Mouse (Mus musculus) layer of hippocampus, adult 2 months (tissue): ENCODE data around the gene Prokr2. TPM values are rescaled to one million over a fixed set of nuclear protein-coding genes. Genes with fewer than 3 reads are reported as not detected.
"Not testable (repeated sequence)": the region's sequence is repeated elsewhere in the genome, so short reads cannot be mapped to it uniquely, and the experiment has no call there.

Experiments
- DNase-seq, 2 experiments: peaks; one replicate each; pipeline ENCODE4 v3.0.0; 2022; ENCODE audit warnings: low spot score in 2 of 2
- H3K27ac ChIP-seq: fragments of 200-600 bp; 2 replicates; pipeline ENCODE4 v1.8.1; 2022
- H3K4me3 ChIP-seq: fragments of 200-600 bp; 2 replicates; pipeline ENCODE4 v1.8.1; 2022; ENCODE audit warnings: mild to moderate bottlenecking
- CTCF ChIP-seq: fragments of 200-600 bp; conservative IDR thresholded peaks from 2 replicates; pipeline ENCODE4 v1.8.1; 2022; ENCODE audit warnings: antibody characterized with exemption, mild to moderate bottlenecking, moderate library complexity
- total RNA-seq, 2 experiments: library from RNA; stranded (reverse); gene quantifications; 2 replicates each; pipeline ENCODE4 v1.2.3; 2021

Prokr2 gene
- total RNA-seq, 2 experiments from 2014 or later, result 1.9 to 2.9 TPM

DNA sequence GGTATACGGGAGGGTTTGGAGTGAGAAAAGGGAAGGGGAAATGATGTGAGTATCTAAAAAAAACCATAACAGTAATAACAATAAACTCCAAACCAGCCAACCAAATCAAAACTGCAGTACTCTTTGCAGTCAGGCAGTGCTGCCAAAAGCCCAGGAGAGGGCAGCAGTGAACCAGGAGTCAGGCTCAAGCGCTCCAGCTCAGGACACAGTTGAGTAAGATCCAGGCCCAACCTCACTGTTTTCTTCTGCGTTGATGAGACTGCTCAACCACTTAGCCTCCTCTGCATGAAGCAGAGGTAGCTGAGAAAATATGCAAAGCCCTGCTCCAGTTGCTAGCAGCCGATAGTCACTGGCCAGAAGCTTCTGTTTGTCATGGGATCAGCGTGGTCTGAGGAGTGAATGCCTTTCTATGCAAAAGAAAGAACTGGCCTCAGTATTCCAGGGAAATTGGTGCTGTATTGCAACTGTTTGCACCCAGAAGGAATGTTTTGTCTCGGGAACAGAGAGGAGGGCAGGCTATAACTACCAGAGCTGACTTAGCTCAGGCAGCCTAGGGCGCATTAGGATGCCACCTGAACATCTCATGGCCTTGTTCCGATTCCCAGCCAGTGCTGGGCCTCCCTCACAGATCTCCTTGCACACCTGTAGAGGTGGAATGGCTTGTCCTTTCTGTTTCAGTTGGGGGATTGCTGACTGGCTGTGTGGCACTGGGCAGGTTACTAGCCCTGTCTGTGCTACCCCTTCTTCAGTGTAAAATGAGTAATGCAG lies 69.0 kb downstream of the Prokr2 start:
- peak; percentile 77 to 80 for DNase-seq
- TF ChIP-seq CTCF, result peak; percentile 97
- no peak overlapping the region for H3K4me3 ChIP-seq
- peak overlapping the region; percentile 53; the same call in 1 of the 2 replicates for H3K27ac ChIP-seq

DNA sequence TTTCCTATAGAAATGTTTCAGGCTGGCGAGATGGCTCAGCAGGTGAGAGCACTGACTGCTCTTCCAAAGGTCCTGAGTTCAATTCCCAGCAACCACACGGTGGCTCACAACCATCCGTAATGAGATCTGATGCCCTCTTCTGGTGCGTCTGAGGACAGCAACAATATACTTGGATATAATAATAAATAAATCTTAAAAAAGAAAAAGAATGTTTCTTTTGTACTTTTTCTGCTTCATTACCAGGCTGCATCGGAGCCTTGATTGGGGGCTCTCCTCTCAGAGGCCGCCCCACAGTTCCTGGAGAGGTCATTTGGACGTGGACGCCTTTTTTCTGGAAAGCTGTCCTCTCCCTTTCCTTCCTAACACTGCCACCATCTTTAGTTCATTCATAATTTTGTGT lies 71.2 kb downstream of the Prokr2 start:
- H3K4me3 ChIP-seq, H3K27ac ChIP-seq, DNase-seq: not testable (repeated sequence)
- peak; percentile 51 for TF ChIP-seq CTCF

DNA sequence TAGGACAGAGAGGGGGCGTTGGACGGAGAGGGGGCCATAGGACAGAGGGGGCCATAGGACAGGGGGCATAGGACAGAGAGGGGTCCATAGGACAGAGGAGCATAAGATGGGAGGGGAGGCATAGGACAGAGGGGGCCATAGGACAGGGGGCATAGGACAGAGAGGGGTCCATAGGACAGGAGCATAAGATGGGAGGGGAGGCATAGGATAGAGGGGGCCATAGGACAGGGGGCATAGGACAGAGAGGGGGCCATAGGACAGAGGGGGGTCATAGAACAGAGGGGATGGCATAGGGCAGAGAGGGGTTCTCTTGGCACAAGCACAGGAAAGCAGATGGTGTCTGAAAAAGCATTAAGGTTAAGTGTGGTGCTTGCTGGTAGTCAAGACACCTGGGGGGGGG lies 71.7 kb downstream of the Prokr2 start:
- no peak for DNase-seq
- TF ChIP-seq CTCF, result no peak
- H3K27ac ChIP-seq, result no peak overlapping the region

DNA sequence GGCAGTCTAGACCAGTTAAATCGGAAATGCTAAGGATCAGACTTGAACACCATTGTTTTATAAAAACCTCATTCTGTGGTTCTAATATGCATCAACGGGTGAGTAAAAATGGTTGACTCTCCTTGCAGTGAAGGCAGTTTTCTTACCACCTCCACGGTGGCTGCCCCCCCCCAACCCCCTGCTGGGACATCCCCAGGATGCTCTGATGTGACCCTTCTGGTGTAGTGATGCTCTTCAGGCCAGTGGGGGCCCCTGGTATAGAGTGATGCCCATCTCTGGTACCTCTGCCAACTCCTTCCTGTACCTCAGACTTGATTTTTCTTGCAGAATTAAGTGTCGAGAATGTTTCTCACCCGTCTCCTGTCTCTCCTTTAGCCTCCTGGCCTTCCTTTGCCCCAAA lies 72.6 kb downstream of the Prokr2 start:
- Histone ChIP-seq H3K27ac (no peak overlapping the region), H3K4me3 (no peak overlapping the region)
- TF ChIP-seq CTCF, result no peak
- no peak for DNase-seq

More for the DNA sequence above, 71.7 kb downstream of the Prokr2 start:
- H3K4me3 ChIP-seq, result no peak overlapping the region

DNA sequence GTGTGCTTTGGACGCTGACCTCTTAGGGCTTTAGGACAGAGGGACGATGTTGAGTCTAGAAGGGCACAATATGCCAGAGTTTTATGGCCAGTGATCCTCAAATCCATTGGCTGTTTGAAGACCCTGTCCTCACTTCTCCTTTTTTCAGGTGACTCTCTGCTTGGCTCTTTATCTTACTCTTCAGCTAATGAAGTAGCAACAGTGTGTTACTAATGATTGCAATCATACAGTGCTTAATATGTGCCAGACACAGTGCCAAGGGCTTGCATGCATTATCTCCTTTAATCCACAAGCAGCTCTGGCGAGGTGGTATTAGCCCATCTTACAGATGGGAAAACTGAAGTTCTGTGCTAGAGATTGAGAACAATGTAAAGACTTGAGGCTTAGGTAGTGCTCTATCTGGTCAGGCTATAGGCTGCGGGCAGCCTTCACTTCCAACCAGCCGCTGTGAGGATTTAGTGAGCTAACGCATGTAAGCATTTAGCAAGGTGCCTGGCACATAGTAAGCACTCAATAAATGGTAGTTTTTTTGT lies 75.8 kb downstream of the Prokr2 start:
- no peak for DNase-seq
- Histone ChIP-seq H3K27ac (no peak overlapping the region), H3K4me3 (no peak overlapping the region)
- TF ChIP-seq CTCF, result no peak

DNA sequence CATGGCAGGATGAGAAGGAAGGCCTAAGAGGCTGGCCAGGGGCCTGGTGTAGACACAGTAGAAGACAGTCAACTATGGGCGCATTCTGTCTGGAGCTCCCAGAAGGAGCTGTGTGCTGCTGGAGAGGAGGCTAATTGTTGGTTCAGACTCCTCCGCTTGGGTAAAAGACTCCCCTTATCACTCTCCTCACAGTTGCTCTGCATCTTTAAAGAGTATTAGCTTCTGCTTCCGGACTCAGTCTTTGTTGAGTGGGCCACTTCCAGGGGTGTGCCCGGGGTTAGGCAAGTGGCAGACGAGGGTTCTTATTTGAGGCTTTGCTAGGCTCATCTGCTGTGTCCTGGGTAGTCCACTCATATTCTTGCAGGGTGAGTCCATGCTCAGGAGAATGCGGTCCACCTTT lies 76.4 kb downstream of the Prokr2 start:
- H3K4me3 ChIP-seq, result no peak overlapping the region
- no peak for TF ChIP-seq CTCF
- H3K27ac ChIP-seq, result no peak overlapping the region
- no peak for DNase-seq

DNA sequence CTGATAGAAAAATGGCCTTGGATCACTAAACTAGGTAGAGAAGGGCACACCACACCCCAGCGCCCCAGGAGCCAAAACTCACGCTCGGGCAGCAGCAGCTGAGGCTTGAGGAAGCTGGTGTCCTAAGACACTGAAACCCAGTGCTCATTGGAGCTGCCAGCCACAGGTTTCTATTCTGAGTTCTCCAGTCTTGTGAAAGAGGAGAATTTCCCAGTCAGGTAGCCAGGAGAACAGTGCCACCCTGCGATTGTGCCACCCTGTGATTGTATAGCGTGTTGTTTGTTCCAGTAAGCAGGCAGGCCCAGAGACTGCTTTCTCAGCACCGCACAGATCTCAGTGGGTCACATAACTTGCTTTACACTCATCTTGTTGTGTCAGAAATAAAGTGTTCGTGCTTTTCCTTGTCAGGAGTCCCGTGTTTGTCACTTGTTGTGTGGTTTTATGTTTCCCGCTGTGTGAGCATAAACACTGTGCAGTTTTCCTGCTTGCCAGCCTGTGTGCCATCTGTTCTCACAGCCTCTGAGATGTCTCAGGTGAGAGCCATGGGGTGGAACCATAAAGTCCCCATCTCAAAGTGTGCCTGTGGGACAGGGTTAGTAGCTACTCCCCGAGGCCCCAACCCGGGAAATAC lies 77.9 kb downstream of the Prokr2 start:
- TF ChIP-seq CTCF, result 0 out of 2 replicates have a peak, but pooled peaks have one; percentile 12
- no peak for DNase-seq
- no peak overlapping the region for H3K27ac ChIP-seq
- no peak overlapping the region for H3K4me3 ChIP-seq

DNA sequence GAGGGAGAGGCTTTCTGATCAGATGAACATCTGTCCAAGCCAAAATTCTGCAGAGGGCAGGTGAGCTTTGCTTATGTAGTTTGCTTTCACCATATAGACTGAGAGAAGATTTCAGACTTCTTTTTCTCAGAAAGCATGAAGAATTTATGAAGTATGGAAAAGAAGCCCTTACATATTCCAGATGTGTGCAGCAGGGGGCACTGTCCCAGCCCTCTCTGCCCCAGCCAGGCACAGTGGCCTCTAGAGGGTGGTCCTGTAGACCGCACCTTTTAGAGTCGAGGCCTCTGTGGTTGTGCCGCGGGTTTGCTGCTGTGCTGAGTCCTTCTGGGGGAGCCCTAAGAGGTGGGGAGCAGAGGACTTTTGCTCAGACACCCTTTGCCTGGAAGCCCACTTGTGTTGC lies 79.3 kb downstream of the Prokr2 start:
- TF ChIP-seq CTCF, result peak; percentile 73

DNA sequence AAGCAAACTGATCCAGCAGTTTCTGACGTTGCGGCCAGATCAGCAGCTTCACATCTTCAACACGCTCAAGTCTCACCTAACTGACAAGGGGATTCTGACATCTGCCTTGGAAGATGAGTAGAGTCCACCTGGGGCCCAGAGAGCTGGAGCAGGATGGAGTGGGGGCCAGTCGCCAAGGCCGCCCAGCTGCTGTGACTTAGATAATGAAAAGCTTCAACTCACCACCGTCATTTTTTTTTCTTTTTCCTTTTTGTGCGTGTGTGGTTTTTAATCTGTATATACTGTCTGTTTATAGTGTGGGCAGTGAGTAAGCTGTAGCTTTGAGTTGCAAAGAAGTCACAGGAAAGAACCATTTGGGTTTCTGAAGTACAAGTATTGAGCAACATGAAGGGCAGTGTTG lies 80.1 kb downstream of the Prokr2 start:
- no peak for DNase-seq
- no peak for TF ChIP-seq CTCF
- H3K27ac ChIP-seq, result no peak overlapping the region

More for the DNA sequence above, 79.3 kb downstream of the Prokr2 start:
- DNase-seq, result no peak
- Histone ChIP-seq H3K4me3 (no peak overlapping the region), H3K27ac (no peak overlapping the region)

DNA sequence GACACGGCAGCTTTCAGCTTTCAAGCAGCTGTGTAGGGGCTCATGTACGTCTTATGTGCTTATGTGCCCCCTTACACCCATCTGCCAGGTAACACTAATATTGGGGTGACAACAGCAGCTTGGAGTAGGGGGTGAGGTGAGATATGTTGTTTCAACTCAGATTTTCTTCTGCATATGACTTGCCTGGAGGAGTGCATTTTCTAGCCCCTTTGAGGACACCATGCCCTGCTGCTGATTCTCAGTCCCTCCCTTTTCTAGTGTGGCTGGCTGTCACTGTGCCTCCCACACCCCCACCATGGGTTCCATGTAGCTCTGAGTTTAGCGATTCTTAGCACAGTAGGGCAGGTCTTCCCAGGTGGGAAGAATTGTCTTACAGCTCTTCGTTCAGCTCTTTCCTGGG lies 83.8 kb downstream of the Prokr2 start:
- no peak for DNase-seq
- no peak overlapping the region for H3K27ac ChIP-seq
- TF ChIP-seq CTCF, result no peak
- H3K4me3 ChIP-seq, result no peak overlapping the region

More for the DNA sequence above, 80.1 kb downstream of the Prokr2 start:
- H3K4me3 ChIP-seq, result no peak overlapping the region

DNA sequence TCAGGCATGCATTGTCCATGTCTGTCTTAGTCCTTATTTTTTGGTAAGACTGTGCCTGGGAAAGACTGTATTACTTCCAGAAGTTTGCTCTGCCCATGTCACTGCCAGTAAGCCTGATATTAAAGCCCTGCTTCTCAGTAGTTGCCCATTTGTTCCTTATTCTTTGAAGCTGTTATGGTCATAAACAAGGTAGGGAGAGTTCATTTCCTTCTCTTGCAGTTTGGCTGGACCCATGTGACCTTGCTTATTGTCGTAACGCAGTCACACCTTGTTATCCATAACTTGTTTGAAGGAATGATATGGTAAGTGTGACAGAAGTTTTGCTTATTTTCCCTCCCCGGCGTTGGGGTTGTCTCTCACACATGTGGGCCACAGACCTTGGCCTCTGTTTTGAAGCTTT lies 87.0 kb downstream of the Prokr2 start:
- Histone ChIP-seq H3K4me3 (no peak overlapping the region), H3K27ac (no peak overlapping the region)
- DNase-seq, result no peak
- no peak for TF ChIP-seq CTCF

DNA sequence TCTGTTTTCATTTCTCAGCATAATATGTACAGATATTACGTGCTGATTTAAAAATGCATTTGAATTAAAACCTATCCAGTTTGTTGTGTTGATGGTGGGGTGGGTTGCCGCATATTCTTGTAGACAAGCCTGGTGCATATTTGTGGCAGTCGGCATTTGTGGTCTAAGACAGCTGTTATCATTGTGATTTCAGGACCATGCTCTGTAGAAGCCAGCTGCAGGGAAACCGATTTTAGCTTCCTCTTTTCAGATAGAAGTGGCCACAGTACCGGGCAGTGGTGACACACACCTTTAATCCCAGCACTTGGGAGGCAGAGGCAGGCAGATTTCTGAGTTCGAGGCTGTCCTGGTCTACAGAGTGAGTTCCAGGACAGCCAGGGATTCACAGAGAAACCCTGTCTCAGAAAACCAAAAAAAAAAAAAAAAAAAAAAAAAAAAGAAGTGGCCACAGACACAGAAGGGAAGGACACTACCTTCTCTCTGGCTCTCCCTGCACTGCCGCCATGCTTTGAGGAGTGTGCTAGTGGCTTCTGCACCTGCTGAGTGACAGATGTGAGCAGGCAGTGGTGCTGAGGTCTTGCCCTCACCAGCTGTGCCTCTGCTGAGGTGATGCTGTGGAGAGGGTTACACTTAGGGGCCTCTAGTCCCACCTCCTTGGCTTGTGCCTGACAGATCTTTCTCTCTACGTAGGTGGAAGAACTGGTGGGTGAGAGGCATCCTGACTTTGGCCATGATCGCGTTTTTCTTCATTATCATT lies 91.4 kb downstream of the Prokr2 start:
- Histone ChIP-seq H3K27ac (peak overlapping the region; percentile 89), H3K4me3 (no peak overlapping the region)
- no peak for TF ChIP-seq CTCF
- no peak for DNase-seq

DNA sequence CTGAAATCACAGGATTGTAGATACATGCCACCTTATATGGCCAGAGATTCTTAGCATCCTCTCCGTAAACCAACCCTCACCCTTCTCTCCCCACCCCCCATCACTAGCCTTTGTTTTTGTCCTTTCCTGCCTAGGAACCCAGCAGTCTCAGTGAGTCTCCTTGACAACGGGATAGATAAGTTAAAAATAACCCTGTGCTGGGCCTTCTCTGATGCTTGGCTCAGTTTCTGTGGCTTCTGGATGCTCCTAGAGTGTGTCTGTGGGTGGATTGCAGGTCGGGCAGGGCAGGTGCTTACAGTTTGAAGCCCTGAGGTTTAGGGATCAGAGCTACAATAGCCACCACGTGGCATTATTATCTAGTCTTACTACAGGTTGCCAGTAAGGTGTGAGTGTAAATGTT lies 93.2 kb downstream of the Prokr2 start:
- peak overlapping the region; percentile 11; the same call in 1 of the 2 replicates for H3K4me3 ChIP-seq
- DNase-seq, result peak; percentile 48 to 60
- peak overlapping the region; percentile 89 for H3K27ac ChIP-seq
- TF ChIP-seq CTCF, result no peak
